Mouse (Mus musculus) limb, embryonic 10.5 days (tissue): ENCODE measurements around the gene Olfr1344. TPM values are rescaled to one million over a fixed set of nuclear protein-coding genes. Genes with fewer than 3 reads are reported as not detected.

Experiments
- DNase-seq: peaks from one replicate; pipeline ENCODE4 v3.0.0-alpha.2; 2017; ENCODE audit warnings: low spot score
- H3K27ac ChIP-seq: fragments of 300-500 bp; sonication (generic); 2 replicates; pipeline ENCODE4 v1.5.1; 2016; ENCODE audit warnings: mild to moderate bottlenecking
- H3K27me3 ChIP-seq: fragments of 300-500 bp; sonication (generic); 2 replicates; pipeline ENCODE4 v1.6.1; 2016; ENCODE audit warnings: low read depth, mild to moderate bottlenecking; ENCODE audit not compliant: poor library complexity, severe bottlenecking
- H3K36me3 ChIP-seq: fragments of 300-500 bp; sonication (generic); 2 replicates; pipeline ENCODE4 v1.6.1; 2016; ENCODE audit warnings: mild to moderate bottlenecking, moderate library complexity
- H3K4me1 ChIP-seq: fragments of 300-500 bp; sonication (generic); 2 replicates; pipeline ENCODE4 v1.6.1; 2016
- H3K4me3 ChIP-seq: fragments of 300-500 bp; sonication (generic); 2 replicates; pipeline ENCODE4 v1.5.1; 2016; ENCODE audit warnings: mild to moderate bottlenecking, moderate library complexity
- H3K9me3 ChIP-seq: fragments of 300-500 bp; sonication (generic); replicated peaks from 2 replicates; pipeline ENCODE4 v1.6.1; 2016; ENCODE audit warnings: mild to moderate bottlenecking
- WGBS: fragments of 180-500 bp; shearing (Covaris S2); methylation state at CpG from one replicate; pipeline ENCODE4 v1.1.7; 2016; 5-methylcytosine and 5-hydroxymethylcytosine counted together
- polyA plus RNA-seq: library from polyadenylated mRNA; unstranded; fragments of >200 nt; fragmentation: Nextera tagmentation; extraction: Ambion mirVana; gene quantifications from 2 replicates; pipeline ENCODE4 v1.2.1, GENCODE M21; 2016

Gene Olfr1344
- not detected in 2 replicates for polyA plus RNA-seq

DNA sequence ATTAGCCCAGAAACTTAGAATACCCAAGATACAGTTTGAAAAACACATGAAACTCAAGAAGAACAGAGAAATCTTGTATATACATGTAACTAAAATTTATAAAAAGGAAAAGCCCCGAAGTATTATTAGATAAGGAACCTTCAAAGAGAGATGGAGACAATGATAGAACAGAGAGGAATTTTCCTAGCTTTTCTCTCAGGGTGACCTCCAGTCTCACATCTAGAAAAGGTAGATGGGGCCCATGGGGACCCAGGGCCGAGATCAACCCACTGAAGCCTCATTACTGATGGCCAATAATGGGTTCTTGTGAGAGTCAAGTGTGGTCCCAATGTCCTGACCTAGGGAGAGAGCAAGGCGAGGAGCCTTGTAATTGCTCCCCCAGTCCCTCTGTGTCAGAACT, at the start of gene Olfr1344:
Olfr1344 (plus strand) TSS at position 301 of the 400 bp plus-strand sequence.
- Histone ChIP-seq H3K36me3 (no peaks in the 10 kb centered on the region), H3K27ac (no peak within 1 kb of the TSS), H3K4me3 (no peak within 1 kb of the TSS), H3K27me3 (no peaks in the 10 kb centered on the region), H3K4me1 (peaks cover 6% of the 10 kb centered on the region), H3K9me3 (no peaks in the 10 kb centered on the region)
- no peak for DNase-seq
- whole genome bisulfite sequencing = 79% methylated on average over 3 of the region's 3 CpGs

DNA sequence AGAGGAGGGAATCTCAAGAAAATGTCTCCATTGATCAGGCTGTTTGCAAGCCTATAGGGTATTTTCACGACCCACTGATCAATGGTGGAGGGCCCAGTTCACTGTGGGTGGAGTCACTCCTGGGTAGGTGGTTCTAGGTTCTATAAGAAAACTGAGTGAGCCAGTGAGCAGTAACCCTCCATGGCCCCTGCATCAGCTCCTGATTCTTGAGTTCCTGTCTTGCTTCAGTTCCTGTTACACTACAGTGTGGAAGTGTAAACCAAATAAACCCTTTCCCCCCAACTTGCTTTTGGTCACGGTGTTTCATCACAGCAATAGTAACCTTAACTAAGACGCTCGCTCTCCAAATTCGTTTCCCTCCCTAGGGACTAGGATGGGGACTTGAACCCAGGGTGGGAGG, 49.5 kb upstream of the Olfr1344 start:
- WGBS = 89% methylated on average over 5 of the region's 5 CpGs
- H3K4me3 ChIP-seq = no peak overlapping the region
- peaks cover 54% of the 10 kb centered on the region for H3K36me3 ChIP-seq

DNA sequence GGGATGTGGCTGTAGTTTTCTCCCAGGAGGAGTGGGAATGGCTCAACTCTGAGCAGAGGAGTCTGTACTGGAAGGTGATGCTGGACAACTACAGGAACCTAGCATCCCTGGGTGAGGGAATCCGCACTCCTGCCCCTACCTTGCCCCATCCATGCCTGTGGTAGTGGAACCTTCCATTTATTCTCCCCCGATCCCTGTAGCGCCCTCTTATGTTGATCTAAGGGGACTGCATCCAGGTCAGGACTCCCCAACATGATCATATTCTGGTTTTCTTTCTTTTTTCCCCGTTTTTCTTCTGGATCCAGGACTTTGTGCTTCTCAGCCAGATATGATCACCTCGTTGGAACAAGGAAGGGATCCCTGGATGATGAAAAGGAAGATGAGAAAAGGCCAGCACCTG, 49.0 kb upstream of the Olfr1344 start:
- no peak overlapping the region for H3K4me3 ChIP-seq
- DNase-seq = no peak
- no peak overlapping the region for H3K27ac ChIP-seq
- H3K27me3 ChIP-seq = no peaks in the 10 kb centered on the region
- H3K4me1 ChIP-seq = no peaks in the 10 kb centered on the region
- H3K36me3 ChIP-seq = peaks cover 58% of the 10 kb centered on the region
- H3K9me3 ChIP-seq = no peaks in the 10 kb centered on the region
- 67% methylated on average over 5 of the region's 5 CpGs for WGBS

More for the DNA sequence above, 49.5 kb upstream of the Olfr1344 start:
- H3K27ac ChIP-seq = no peak overlapping the region
- DNase-seq = no peak
- no peaks in the 10 kb centered on the region for H3K4me1 ChIP-seq
- H3K9me3 ChIP-seq = no peaks in the 10 kb centered on the region
- H3K27me3 ChIP-seq = no peaks in the 10 kb centered on the region

DNA sequence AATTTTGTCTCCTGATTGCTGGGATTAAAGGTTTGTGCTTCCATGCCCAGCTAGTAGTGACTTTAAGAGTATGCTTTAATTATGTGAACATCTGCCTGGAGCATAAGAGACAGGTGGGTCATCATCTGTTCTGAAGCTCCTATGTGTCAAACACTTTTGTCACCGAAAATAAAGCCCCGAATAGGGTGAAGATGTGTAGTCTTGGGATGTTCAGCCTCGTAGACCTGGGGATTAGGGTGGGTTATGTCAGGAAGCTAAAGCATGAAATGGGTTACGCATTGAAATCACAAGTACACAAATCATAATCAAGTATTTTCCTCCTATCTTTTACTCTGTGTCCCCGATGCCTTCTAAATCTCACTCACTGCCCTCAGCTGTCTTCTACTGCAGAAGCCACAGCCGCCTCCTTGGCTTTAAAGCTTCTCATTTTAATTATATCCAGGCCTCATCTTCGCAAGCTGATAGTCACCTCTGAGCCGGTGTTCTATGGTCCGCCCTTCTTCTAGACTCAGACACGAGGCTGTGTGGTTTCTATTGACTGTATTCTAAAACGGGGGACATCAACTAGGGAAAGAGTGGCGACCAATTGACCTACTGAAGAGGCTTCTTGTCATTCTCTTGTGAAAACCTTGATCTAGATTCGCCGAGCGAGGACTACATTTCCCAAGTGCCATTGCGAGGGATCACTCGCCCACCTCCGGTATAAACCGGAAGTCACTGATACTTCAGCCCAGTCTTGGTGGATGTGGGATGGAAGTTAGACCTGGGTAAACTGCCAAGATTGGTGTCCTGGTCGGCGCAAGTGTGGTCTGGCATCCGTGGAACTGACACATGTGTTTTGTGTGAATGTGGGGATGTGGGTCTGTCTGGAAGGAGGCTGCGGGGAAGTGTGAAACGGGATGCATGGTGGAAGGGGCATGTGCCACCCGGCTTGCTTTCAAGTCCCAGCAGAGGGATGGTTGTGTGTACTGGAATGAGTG, 40.2 kb upstream of the Olfr1344 start, which contains the start of gene Smim17:
Smim17 (plus strand) TSS at position 720 of the 980 bp plus-strand sequence.
- no peaks in the 10 kb centered on the region for H3K27me3 ChIP-seq
- H3K4me1 ChIP-seq = 0 out of 2 replicates have a peak, but pooled peaks cover 4% of the 10 kb centered on the region
- peaks cover 24% of the 10 kb centered on the region for H3K36me3 ChIP-seq
- no peaks in the 10 kb centered on the region for H3K9me3 ChIP-seq
- 0 out of 2 replicates have a peak within 1 kb of the TSS, but pooled peaks have one; percentile 28 for H3K27ac ChIP-seq
- DNase-seq = peak; percentile 54
- 25% methylated on average over 25 of the region's 25 CpGs for WGBS
- H3K4me3 ChIP-seq = peak within 1 kb of the TSS; percentile 60

DNA sequence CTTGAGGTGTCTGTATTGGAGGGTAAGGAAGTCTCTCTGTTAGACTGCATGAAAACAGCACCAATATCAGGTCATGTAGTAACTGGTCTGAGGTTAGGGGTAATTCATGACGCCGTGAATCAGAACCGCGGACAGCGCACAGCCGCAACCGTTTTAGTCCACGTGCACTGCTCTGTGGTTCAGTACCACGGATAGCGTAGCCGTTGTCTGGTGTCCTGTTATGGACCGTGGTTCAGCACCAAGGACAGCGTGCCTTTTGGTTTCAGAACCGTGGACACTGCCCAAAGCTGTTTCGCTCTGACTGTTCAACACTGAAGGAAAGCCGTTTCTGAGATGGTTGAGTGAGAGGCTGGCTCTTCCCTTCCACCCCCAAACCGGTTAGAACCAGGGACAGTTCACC, 28.4 kb upstream of the Olfr1344 start, which contains the start of gene Gm20715:
Gm20715 (plus strand) TSS at position 235 of the 400 bp plus-strand sequence.
- Histone ChIP-seq H3K9me3 (no peaks in the 10 kb centered on the region), H3K4me3 (no peak within 1 kb of the TSS), H3K4me1 (no peaks in the 10 kb centered on the region), H3K36me3 (no peaks in the 10 kb centered on the region), H3K27me3 (peaks cover 4% of the 10 kb centered on the region; the same call in 1 of the 2 replicates), H3K27ac (no peak within 1 kb of the TSS)
- peak; percentile 97 for DNase-seq
- 2% methylated on average over 17 of the region's 17 CpGs for WGBS

DNA sequence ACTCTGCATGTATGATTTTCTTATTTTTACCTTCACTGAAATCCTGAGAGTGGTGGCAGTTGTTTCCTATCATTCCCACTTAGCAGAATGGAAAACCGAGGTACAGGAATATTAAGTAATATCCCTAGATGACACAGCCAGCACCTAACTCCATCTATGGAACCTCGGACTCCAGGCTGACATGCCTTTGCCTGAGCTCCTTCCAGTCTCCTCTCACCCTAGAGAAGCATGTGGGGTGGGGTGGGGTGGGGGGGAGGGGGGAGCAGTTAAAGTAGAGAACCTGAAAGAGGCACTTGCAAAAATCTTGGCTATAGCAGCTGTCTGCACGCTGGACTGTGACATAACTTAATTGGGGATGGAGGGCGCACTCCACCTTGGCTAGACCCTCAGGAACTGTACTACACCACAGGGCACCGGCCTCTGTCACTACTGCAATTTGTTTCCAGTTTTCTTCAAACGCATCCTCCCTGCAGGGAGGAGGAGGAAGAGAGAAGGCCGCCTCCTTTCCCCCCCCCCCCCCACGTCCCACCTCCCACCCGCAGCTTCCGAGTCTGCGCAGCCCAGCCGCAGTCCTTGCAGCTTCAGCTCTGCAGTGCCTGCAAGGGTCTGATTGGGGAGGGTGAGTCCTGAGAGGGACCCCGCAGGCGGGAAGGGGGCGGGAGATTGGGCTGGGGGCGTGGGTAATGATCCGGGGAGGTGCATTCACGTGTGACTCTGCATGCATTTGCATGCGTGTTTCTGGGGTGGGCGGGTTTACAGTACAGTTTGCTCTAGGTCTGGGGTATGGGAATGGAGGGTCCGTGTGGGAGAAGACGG, 23.7 kb upstream of the Olfr1344 start:
- no peak for DNase-seq
- Histone ChIP-seq H3K36me3 (no peaks in the 10 kb centered on the region), H3K4me3 (no peak overlapping the region), H3K27ac (no peak overlapping the region), H3K9me3 (no peaks in the 10 kb centered on the region), H3K4me1 (no peaks in the 10 kb centered on the region), H3K27me3 (peaks cover 5% of the 10 kb centered on the region; the same call in 1 of the 2 replicates)
- 7% methylated on average over 21 of the region's 22 CpGs for WGBS

DNA sequence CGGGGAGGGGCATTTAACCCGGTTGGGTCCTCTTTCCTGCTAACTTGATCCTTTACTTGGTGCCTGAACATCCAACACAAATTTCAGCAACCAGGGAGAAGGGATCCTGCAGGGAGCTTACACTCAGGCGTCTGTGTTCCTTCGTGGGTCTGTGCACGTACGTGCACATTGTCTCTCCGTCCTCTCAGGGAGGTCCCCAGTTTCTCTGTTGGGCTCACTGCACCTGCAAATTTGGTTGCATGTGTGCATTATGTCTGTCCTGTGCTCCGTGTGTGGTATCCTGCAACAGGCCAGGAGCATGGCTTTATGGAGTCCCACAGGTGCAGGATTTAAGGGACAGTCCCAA, 23.1 kb upstream of the Olfr1344 start:
- Histone ChIP-seq H3K4me3 (no peak overlapping the region), H3K9me3 (no peaks in the 10 kb centered on the region), H3K27me3 (peaks cover 5% of the 10 kb centered on the region; the same call in 1 of the 2 replicates), H3K4me1 (no peaks in the 10 kb centered on the region), H3K36me3 (no peaks in the 10 kb centered on the region), H3K27ac (no peak overlapping the region)
- WGBS = 26% methylated on average over 8 of the region's 8 CpGs
- no peak for DNase-seq

DNA sequence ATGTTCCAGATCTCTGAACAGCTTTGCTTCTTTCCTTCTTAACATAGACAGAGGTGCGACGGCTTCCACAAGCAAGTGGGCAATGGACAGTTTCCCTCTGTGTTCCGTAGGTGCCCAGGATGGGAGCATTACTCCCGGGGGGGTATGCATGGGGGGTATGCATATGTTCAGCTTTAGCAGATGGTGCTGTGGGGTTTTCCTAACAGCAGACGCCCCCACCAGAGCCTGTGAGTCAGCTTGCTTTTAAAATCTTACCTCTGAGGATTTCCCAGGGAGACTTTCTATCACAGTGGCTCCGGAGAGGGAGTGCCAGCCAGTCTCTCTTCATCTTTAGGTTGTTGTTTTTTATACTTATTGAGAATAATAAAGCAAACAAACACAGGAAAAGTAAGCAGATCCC, 18.6 kb upstream of the Olfr1344 start:
- DNase-seq = no peak
- H3K36me3 ChIP-seq = no peaks in the 10 kb centered on the region
- 81% methylated on average over 6 of the region's 6 CpGs for WGBS
- H3K27me3 ChIP-seq = peaks cover 3% of the 10 kb centered on the region; the same call in 1 of the 2 replicates
- no peak overlapping the region for H3K27ac ChIP-seq
- H3K4me1 ChIP-seq = no peaks in the 10 kb centered on the region
- H3K9me3 ChIP-seq = no peaks in the 10 kb centered on the region
- no peak overlapping the region for H3K4me3 ChIP-seq

DNA sequence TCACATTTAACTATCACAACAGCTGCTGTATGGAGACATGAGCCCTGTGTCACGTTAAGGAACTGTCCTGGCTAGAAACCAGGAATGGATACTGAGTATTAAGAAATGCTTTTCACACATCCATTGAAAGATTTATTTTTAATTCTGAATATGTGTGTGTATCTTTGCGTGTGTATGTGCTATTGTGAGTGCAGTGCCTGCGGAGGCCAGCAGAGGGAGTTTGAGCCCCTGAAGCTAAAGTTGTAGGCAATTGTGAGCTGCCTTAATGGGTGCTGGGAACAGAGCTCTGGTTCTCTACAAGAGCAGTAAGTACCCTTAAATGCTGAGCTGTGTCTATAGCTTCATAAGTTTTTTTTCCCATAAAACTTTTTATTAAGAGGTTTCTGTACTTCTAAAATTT, 9.1 kb upstream of the Olfr1344 start:
- no peak overlapping the region for H3K27ac ChIP-seq
- WGBS = 90% methylated on average over 3 of the region's 3 CpGs
- no peaks in the 10 kb centered on the region for H3K36me3 ChIP-seq
- no peaks in the 10 kb centered on the region for H3K4me1 ChIP-seq
- H3K27me3 ChIP-seq = no peaks in the 10 kb centered on the region
- H3K4me3 ChIP-seq = no peak overlapping the region
- 0 out of 2 replicates have a peak, but pooled peaks cover 4% of the 10 kb centered on the region for H3K9me3 ChIP-seq
- DNase-seq = no peak

DNA sequence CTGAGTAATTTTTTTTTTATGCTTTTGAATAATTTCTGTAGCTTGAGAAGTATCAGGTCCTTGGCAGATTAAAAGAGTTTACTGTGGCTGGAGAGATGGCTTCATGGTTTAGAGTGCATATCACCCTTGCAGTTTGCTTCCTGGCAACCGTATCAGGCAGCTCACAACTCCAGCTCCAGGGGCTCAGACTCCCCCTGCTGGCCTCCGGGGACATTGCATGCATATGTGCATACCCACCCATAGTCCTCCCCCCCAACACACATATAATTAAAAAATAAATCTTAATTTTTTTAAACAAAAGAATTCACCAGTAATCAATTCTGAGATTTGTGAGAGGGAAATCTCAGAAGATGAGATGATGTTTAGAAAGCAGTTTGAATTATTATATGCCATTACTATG, 8.1 kb upstream of the Olfr1344 start:
- Histone ChIP-seq H3K27ac (no peak overlapping the region), H3K4me3 (no peak overlapping the region), H3K36me3 (no peaks in the 10 kb centered on the region), H3K27me3 (no peaks in the 10 kb centered on the region), H3K9me3 (0 out of 2 replicates have a peak, but pooled peaks cover 4% of the 10 kb centered on the region), H3K4me1 (peaks cover 3% of the 10 kb centered on the region)
- peak; percentile 51 for DNase-seq
- 40% methylated on average over 2 of the region's 2 CpGs for WGBS

DNA sequence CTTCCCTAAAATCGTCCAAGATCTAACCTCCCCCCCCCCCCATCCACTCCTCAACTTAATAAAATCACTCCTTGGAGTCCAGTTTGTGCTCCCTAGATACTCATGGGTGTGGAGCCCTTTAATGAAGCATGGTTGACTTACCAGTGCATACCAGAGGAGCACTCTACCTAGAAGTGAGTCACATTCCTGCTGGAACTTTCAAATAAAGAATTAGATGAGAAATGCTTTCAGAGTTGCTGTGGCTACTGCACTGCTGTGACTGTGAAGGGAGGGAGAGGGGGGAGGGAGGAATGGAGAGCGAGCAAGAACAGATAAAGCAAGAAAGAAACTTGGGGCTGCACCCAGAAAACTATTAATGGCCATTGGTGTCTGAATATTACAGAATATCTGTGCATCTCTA, 2.7 kb downstream of the Olfr1344 start:
- Histone ChIP-seq H3K27ac (no peak overlapping the region), H3K4me1 (no peaks in the 10 kb centered on the region), H3K36me3 (no peaks in the 10 kb centered on the region), H3K27me3 (no peaks in the 10 kb centered on the region), H3K4me3 (no peak overlapping the region), H3K9me3 (no peaks in the 10 kb centered on the region)
- WGBS = 75% methylated on average over 2 of the region's 2 CpGs
- DNase-seq = no peak

DNA sequence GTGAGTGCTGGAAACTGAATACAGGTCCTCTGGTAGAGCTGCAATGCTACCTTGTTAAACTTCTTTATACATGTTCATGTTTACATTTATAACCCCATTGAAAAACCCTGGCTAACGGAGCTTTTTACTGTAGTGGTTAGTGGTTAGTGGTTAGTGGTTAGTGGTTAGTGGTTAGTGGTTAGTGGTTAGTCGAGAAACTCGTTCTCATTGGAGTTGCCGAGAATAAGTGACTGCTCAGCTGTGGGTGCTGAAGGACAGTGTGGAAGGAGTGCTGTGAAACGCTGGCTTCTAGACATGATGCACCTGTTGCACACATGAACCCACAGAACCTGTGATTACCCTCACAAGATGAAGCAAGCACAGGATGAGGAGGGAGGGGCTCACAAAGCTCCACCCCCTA, 9.3 kb downstream of the Olfr1344 start:
- Histone ChIP-seq H3K36me3 (no peaks in the 10 kb centered on the region), H3K27me3 (no peaks in the 10 kb centered on the region), H3K27ac (no peak overlapping the region), H3K9me3 (no peaks in the 10 kb centered on the region), H3K4me3 (no peak overlapping the region), H3K4me1 (no peaks in the 10 kb centered on the region)
- DNase-seq = no peak
- WGBS = 95% methylated on average over 5 of the region's 5 CpGs
